Mouse (Mus musculus) lung, postnatal 36 days (tissue): ENCODE measurements around the gene C730034F03Rik.
A peak's percentile ranks its signal among the peaks of the same experiment; 100 is the strongest.

ENCODE experiments used
- DNase-seq: peaks from one replicate; pipeline ENCODE4 v3.0.0; 2022; ENCODE audit warnings: mixed read lengths

Gene C730034F03Rik

GRCm38 (mm10) chr15:89432946-89433345 is 3.6 kb downstream of the C730034F03Rik start:
- DNase-seq, result no peak

DNA sequence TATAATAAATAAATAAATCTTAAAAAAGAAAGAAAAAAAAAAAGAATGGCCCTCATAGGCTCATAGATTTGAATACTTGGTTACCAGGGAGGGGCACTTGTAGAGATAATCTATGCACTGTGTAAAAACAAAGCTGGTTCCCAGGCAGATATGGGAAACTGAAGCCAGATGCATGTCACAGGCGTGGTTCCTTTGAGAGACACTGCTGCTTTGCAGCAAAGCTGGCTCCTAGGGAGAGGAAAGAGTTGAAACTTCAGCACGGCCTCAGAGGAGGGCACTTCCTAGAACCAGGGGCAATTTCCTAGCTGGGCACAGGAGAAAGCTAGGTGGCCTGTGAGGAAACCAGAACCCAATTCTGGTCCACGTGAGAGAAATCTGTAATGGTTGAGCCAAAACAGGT is 4.7 kb downstream of the C730034F03Rik start:
- no peak for DNase-seq

DNA sequence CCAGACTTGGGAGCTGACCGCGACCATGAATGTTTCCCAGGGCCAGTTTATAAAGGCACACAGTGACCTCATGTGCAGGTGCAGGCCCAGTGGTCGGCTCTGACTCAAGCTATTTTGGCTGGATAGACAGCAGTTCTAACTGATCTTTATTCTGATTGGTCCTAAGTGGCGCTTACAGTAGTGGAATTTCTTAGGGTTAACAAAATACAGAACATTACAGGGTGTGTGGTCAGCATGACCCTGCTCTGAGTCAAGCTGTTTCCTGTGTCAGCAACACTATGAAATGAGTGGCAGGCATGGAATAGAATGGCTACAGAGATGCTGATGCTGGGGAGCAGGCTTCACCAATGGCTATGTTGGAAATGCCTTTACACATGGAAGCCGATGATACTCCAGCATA is 6.5 kb downstream of the C730034F03Rik start:
- no peak for DNase-seq

DNA sequence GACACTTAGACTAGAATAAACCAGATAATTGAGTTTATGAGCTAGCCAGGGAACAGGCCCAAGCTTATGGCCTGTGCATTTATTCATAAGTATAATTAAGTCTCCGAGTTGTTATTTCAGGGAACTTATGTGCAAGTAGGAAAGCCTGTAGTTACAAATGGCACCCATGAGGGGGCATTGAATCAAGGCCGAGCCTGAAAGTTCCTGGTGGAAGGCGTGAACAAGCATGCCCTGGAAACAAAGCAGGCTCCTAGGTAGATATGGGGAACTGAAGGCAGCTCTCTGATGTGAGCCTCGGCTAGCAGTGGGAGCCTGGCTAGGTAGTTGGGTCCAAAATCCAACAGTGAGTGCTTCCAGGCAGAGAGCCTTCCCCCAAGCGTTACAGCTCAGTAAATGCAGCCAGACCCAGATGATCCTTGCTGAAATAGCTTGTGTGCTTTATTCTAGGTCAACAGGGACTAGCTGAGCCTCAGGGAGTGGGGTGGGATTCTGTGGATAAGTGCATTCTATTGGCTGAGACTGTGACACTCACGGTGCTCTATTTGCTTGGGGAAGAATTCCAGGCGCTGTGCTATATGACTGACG is 13.2 kb downstream of the C730034F03Rik start:
- DNase-seq, result no peak

GRCm38 (mm10) chr15:89452906-89453864 is 23.8 kb downstream of the C730034F03Rik start:
- DNase-seq, result peak; percentile 54

DNA sequence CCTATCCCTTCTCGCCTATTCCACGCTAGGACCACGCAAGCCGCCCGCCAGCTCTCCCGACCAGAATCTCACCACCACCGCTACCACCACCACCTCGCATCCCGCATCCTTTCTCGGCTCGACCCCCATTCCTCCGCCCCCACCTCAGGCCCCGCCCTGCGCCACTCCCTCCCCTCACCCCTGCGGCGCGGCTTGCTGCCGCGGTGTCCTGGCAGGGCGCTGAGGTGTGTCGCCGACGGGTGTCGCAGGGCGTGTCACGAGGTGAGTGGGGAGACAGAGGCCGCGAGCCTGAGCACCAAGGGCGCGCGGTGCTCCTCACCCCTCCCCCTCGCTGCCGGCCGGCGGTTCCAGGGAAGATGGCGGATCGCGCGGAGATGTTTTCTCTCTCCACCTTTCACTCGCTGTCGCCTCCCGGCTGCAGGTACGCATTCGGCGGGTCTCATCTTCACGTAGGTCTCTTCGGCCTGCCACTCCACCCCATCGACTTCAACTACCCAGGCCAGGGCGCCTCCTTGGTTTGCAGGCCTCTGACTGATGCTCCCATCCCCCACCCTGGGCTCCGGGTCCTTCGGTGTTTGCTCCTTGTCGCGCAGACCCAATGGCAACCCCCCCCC is 24.6 kb downstream of the C730034F03Rik start, which contains the start of gene Mapk8ip2:
TSS of gene Mapk8ip2 (plus strand) at position 49 of the 614 bp plus-strand sequence.
- no peak for DNase-seq

GRCm38 (mm10) chr15:89454857-89455256 is 25.5 kb downstream of the C730034F03Rik start:
- DNase-seq, result no peak

DNA sequence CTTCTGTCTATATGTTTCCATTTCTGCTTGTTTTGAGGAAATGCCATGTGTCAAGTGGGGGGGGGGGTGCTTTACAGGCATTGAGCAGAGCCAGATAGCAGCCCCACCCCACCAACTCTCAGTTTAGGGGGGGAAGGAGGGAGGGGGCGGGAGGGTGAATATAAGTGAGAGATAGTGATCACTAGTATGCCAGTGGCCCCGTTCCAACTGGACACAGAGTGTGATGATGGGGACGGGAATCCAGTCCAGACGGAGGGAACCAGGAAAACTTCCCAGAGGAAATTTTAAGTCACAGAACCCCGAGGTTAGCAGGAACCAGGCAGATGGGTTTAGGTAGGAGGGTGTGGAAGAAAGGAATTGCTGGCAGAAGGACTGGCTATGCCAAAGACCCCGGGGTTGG is 26.3 kb downstream of the C730034F03Rik start:
- no peak for DNase-seq

GRCm38 (mm10) chr15:89458942-89459341 is 29.6 kb downstream of the C730034F03Rik start:
- DNase-seq, result no peak

GRCm38 (mm10) chr15:89459821-89460220 is 30.4 kb downstream of the C730034F03Rik start:
- no peak for DNase-seq

- DNase-seq, result no peak
Measured at GRCm38 (mm10) chr15:89460298-89460697, 30.9 kb downstream of the C730034F03Rik start.

DNA sequence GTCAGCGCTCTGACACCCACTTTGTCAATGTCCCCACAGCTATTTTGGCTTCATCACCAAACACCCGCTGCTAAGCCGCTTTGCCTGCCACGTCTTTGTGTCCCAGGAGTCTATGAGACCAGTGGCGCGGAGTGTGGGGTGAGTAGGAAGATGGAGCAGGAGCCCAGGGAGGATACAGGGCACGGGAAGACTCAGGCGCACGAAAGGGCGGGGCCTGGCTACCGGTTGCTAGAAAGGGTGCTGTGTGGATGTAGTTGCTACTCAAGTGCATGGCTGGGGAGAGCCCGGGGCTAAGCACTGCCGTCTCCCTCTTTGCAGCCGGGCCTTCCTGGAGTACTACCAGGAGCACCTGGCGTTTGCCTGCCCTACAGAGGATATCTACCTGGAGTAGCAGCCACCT is 31.9 kb downstream of the C730034F03Rik start:
- no peak for DNase-seq

- DNase-seq, result no peak
Measured at GRCm38 (mm10) chr15:89462176-89462575, 32.8 kb downstream of the C730034F03Rik start.

DNA sequence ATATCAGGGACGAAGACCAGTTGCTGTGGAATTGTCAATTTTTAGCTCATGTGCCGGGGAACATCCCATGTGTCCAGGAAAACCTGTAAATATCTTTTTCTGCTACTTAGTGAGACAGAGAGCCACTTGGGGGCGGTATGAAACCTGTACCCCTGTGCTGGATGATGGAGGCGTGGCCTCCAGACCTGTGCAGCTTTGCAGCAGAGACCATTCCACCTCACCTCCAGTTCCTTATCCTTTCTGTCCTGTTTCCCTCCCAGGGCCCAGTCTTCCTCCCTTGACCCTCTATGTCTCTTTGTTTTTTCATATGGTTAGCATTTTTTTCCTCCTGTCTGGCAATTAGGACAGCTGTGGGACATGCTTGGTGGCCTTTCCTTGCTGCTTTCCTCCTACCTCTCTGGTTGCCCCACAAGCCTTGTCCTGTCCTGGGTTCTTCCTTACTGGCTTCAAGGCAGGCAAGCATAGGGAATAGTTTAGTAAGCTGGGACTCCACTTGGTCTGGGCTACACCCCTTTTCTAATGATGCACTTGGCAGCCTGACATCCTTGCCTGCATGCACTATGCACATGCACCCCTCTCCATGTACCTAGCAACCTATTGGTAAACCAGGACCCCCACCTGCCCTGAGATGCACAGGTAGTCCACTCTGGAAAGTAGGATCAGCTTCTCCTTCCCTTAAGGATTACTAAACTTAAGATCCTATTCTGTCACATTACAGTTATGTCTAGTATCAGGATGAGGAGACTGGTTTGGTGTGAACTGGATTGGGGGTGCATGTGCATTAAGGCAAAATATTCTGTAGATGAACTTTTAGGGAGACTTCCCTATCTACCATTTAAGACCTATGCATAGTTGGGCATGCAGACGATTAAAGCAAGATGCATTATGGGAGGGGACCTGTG is 34.2 kb downstream of the C730034F03Rik start:
- DNase-seq, result peak; percentile 57

DNA sequence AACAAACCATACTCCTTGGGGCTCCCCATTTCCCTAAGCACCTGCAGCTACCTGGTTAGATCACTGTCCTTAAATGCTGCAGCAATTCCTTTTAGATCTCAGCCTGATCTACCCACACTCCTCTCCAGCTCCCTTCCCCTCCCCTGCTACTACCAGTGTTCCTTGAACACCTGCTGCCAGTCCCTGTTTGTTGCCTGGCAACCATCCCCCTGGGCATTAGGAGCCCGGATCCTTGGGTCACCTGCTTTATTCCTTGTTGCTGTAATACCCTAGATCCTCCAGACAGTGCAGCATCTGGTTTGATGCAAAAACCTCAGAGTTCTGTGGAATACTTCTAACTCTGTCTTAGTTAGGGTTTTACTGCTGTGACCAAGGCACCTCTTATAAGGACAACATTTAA is 35.7 kb downstream of the C730034F03Rik start:
- no peak for DNase-seq

GRCm38 (mm10) chr15:89468577-89468976 is 39.2 kb downstream of the C730034F03Rik start:
- no peak for DNase-seq

GRCm38 (mm10) chr15:89471476-89471875 is 42.1 kb downstream of the C730034F03Rik start:
- no peak for DNase-seq

- DNase-seq, result no peak
Measured at GRCm38 (mm10) chr15:89473370-89473769, 44.0 kb downstream of the C730034F03Rik start.

- no peak for DNase-seq
Measured at GRCm38 (mm10) chr15:89473921-89474320, 44.5 kb downstream of the C730034F03Rik start.

DNA sequence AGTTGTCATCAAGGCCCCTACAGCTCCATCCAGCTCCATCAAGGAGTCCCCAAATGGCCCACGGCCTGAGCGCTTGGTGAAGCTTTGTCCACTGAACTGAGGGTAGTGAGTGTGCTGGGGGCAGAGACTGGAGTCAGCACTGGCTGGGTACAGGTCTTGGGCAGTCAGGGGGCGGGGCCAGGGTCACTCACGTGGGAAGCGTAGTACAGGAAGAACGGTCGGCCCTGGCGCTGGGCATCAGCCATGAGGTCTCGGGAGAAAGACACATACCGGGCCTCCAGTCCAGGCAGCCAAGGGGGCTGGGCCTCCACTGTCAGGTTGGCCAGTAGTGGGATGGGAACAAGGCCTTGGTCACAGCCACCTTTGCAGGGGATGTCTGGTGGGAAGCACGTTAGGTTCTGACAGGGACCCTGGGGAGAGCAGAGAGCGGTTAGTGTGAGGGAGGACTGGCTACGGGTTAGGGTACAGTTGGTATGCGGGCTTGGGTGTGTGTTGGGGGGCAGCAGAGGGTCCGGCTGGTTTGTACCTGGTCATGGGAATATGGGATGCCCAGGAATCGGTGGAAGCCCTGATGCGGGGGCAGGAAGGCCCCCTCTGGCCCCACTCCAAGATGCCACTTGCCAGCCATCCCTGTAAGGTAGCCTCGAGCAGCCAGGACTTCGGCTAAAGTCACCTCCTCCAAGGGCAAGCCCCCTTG is 45.4 kb downstream of the C730034F03Rik start:
- no peak for DNase-seq

GRCm38 (mm10) chr15:89475293-89475600 is 45.9 kb downstream of the C730034F03Rik start:
- no peak for DNase-seq
